Mouse (Mus musculus) induced T-regulatory cell, adult 2 months (primary cell): ENCODE measurements around the gene Dapk2.
"Not testable (repeated sequence)": the region's sequence is repeated elsewhere in the genome, so short reads cannot be mapped to it uniquely, and the experiment has no call there.

ENCODE experiments used
- DNase-seq: peaks from one replicate; pipeline ENCODE4 v3.0.0-alpha.2; 2012; ENCODE audit warnings: low read depth

Dapk2 gene

DNA sequence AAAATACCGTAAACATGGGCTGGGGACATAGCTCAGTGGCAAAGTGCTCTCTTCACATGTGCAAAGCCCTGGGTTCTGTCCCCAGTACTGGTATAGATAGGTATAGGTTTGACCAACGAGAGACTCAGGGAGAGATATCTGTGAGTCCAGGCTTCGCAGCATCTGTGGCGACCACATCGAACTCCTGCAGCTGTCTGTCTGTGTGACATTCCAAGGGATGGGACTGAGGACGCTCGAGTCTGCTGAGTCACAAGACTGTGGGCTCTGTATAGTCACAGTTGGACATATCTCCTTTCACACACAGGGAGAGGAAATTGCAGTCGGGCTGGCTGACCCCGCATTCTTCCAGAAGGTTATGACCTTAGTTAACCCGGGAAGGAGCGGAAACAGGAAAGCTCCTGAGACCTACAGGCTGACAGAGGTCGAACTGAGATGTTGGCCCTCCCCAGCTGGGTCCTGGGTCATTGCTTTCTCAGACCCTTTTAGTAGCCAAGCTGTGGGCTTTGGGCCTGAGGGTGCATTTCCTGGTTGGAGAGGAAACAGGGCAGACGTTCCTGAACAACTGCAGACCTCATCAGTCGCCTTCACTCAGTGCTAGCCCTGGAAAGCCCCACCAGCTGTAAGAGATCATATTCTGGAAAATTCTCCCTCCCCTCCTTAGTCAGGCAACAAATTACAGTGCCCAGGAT lies 118.8 kb downstream of the Dapk2 start:
- DNase-seq: no peak

DNA sequence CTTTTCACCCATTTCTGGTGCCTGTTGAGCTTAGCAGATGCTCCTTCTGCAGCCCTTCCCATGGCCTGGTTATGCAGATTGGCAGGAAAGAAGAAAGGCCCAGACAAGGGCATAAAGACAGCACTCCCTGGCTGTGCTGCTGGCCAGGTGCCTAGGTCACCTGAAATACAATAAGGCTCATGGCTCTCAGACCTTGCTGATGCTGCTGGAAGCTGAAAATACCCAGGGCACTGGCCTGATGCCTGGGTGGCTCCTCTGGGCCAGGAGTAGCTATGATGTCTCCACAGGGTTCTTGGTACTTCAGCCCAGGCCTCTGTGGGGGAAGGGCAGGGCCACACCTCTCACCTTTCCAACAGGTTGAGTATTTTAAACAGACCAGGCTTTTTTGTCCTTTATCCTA lies 121.6 kb downstream of the Dapk2 start:
- DNase-seq: no peak

DNA sequence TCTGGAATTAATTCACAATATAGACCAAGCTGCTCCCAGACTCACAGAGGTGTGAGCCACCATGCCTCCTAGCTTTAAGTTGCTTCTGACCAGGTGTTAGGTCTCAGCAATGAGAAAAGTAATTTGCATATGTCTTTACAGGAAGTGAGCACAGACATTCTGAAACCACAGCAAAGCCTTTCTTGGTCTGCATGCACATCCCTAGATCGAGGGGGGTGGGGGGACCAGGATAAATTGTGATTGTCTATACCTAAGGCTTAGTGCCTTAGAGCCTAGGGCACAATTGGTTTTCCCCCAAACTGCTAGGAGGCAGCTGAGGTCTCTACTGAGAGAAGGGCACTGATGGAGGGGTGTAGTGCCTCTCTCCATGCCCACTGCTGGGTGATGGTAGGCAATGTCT lies 122.5 kb downstream of the Dapk2 start:
- peak; percentile 83 for DNase-seq

DNA sequence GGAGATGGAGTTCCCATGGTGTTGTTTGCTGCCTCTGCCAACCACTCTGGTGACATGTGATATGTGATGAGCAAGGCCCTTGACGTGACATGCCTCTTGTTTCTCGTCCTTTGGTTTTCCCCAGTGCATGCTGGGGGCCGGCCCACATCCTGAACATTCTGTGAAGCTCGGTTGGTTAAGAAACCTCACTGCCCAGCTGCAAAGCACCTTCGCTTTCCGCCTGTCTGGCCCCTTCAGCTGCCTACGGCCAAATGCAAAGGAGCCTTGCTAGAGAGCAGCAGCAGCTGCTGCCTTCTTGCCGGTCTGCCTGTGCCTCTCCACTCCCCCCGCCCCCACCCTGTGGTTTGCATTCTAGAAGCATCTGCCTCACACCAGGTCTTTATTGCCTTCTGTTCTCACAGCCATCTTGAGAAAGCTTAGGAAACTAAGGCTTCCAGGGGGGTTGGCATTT lies 123.5 kb downstream of the Dapk2 start:
- peak; percentile 86 for DNase-seq

GRCm38 (mm10) chr9:66282582-66282981 lies 124.6 kb downstream of the Dapk2 start:
- peak; percentile 49 for DNase-seq

DNA sequence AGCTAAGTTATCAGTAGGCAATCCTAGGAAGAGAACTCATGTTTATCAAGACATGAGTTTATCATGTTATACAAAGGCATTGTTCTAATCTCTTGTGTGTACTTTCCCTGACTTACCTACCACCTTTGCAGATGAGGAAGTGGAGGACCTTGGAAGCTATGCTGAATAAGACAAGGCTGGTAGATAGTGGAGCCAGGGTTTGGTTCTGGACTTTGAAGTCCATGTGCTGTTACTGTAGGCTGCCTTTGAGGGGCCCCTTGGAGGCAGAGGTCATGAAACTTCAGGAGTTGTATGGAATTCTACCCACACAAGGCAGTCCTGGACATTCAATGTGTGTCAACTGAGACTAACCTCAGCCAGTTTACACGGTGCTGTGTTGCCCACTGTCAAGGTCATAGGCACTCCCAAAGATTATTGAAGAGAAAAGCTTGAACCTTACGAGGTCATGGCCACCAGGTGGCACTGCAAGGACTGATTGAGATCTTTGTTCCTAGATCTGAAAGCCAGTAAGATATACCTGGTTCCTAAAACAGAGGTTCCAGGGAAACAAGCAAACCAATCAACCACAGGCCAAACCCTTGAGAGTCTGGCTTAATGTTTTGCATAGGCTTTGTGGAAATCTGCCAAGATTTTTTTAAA lies 125.7 kb downstream of the Dapk2 start:
- DNase-seq: peak; percentile 88

- not testable (repeated sequence) for DNase-seq
Measured at GRCm38 (mm10) chr9:66285241-66285640, 127.2 kb downstream of the Dapk2 start.

GRCm38 (mm10) chr9:66285901-66286300 lies 127.9 kb downstream of the Dapk2 start:
- DNase-seq: no peak

DNA sequence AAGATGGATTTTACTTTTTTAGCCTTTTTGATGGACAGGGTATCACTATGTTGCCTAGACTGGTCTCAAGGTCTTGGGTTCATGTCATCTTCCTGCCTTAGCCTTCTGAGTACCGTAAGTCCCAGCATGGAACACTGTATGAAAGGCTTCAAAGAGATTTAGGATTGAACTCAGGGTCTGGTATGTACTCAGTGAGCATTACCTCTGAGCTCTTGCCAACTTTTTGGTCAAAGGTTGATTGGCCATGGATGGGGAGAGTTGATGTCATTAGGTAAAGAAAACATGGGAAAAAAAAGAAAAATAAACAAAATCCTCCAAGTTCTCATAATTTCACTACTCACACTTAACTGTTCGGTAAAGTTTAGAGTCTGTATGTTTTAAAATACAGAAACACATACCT lies 132.7 kb downstream of the Dapk2 start:
- no peak for DNase-seq

GRCm38 (mm10) chr9:66293319-66293718 lies 135.3 kb downstream of the Dapk2 start:
- DNase-seq: no peak

DNA sequence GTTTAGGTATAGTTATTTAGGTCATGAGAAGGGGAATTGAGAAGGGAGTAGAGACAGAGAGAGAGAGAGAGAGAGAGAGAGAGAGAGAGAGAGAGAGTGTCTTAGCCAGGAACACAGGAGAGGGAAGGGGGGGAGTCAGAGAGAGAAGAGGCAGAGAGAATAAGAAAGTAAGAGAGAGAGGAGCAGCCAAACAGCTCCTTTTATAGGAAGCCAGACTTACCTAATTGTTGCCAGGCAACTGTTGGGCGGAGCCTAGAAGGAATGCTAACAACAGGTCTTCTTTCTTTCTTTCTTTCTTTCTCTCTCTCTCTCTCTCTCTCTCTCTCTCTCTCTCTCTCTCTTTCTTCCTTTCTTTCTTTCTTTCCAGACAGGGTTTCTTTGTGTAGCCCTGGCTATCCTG lies 136.2 kb downstream of the Dapk2 start:
- peak; percentile 55 for DNase-seq

- peak; percentile 47 for DNase-seq
Measured at GRCm38 (mm10) chr9:66294980-66295410, 137.0 kb downstream of the Dapk2 start.

DNA sequence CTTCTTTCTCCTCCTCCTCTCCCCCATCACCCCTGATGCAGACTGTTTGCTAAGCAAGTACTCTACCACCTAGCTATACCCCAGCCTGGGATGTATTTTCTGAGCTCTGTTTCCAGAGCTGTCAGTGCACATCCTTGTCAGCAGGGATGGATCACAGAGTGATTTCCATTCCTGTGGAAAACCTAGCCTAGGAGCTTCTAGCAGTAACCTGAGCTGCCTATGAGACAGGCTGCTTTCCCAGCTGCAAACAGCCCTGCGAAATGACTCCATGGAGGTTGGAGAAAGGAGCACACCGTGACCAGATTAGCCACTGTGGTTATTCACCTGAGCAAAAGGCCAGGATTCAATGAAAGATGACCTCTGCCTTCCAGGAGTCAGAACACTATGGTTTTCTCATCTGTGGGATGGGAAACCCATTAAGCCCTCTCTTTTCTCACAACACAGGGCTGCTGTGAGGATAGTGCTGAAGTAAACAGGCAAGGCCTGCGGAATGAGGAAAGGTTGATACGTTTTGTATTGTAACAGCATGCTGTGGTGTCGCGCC lies 137.6 kb downstream of the Dapk2 start:
- no peak for DNase-seq

DNA sequence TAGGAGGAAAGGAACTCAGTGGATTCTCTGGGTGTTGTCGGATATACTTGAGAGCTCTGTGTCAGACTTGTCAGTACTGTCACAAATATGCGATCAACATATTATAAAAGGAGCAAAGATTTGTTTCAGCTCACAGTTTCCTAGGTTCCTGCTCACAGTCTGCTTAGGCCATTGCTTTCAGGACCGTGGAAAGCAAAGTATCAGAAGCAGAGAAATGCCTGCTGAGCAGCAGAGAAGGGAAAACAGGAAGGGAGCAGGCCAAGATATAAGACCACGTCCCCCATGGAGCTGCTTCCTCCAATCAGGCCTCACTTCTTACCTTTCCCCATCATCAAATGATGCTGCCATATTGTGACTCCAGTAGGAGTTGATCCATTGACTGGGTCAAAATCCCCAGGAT lies 140.8 kb downstream of the Dapk2 start:
- no peak for DNase-seq

DNA sequence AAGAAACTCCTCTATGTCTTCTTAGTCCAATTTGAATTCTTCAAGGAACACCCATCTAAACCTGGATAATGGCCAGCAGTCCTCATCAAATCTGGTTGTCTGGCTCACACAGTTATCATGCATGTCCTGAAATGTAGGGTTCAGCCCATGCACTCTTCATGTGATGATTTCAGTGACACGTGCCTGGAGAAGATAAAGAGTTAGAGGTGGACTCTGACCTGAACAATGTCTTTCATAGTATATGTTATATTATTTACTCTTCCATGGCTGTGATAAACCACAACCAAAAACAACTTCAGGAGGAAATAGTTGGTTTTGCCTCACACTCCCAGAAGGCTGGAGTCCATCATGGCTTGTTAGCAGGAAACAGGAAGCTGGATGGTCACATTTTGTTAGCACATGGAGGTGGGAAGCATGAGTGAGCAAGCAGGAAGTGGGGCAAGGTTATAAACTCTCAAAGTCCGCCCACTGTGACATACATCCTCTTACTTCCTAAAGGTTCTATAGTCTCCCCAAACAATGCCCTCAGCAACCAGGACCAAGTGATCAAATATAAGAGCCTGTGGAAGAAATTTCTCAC lies 142.5 kb downstream of the Dapk2 start:
- DNase-seq: peak; percentile 16

- DNase-seq: peak; percentile 24
Measured at GRCm38 (mm10) chr9:66304320-66305090, 146.5 kb downstream of the Dapk2 start.

DNA sequence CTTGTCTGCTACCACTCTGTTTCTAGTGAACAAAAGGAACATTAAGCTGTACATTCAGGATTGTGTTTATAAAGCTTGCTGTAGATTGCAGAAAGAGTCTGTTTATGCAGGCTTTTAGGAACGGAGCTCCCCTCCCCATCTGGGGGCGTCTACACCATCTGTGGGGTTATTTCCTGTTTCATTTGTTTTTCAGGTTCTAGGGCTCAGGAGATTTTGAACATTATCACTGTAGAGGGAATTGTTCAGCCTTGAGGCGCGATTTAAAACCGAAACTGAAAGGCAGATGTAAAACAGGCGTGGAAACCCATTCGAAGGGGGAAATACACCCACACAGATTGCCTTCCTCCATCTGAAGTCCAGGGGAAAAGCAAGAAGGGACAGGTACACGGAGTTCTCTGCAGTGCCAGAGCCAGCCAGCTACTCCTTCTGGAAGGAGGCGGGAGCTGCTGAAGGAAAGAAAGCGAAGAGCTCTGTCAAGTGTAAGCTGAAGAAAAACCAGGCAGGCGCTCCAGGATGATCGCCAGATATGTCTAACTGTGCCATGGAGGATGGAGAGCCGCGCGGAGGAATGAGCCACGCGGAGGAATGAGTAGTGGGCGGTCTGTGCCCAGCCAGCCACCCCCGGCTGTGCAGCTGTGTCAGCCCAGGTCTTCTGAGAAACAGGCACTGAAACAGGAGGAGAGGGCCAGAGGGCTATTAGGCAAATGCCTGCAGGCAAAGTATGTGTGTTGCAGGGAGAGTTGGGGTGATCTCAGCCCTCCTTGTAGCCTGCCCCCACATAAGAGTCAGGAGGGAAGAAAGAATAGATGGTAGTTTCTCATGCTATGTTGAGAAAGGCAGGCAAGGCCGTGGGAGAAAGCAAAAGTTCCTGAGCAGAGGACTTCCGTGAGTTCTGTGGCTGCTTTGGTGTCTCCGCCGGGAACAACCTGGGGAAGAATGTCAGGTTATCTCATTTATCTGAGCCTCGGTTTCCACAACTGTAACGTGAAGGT lies 147.4 kb downstream of the Dapk2 start:
- peak; percentile 86 for DNase-seq

DNA sequence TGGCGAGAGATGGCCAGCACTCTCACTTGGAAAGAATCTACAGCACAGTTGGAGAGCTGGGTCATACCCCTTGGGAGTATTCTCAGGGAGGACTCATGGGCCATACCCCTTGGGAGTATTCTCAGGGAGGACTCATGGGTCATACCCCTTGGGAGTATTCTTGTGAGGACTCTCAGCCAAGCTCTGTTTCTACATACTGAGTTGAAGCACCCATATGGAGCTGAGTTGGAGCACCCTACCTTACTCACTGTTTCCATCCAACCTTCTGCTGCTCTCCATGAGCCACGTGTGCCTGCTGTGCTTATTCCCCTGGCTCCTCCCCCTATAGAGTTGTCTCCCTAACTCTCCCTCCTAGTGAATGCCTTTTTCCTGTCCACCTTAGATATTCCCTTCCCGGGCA lies 148.4 kb downstream of the Dapk2 start:
- no peak for DNase-seq

DNA sequence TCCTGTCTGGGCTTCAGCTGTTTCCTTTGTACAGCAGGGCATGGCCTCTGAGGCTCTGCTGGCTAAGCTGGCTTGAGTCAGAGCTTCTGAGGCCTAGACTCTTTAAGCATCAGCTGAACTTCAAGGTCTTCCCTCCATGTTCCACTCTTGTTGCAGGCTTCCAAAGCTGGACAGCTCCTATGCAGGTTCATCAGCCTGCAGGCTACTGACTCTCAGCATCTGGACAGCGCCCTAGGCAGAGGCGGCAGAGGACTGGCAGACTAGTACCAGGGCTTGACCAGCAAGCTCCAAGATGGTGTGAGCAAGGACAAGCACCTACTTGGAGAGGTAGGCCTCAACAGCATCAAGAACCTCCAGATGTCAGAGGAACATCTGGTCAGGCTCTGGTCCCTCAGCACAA lies 149.3 kb downstream of the Dapk2 start:
- DNase-seq: peak; percentile 45

DNA sequence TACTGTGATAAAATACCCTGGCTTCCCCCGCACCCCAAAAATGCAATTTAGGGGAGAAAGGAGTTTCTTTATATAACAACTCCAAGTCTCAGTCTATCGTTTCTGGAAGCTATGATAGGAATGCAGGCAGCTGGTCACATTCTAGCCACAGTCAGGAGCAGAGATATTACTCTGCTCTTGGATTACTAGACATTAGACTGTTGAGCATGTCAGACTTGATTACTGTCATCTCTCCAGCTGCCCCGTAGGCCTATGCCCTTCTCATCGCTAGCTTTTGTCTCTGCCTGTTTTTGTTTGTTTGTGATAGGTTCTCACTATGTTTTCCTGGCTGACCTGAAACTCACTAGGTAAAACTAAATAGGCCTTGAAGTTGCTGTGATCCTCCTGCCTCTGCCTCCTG lies 150.7 kb downstream of the Dapk2 start:
- no peak for DNase-seq

GRCm38 (mm10) chr9:66311458-66311857 lies 153.4 kb downstream of the Dapk2 start:
- DNase-seq: no peak
